Mouse (Mus musculus) inflammation-experienced regulatory T-cells, adult 6 months (primary cell): ENCODE data around the gene Greb1. TPM values are rescaled to one million over a fixed set of nuclear protein-coding genes. Genes with fewer than 3 reads are reported as not detected.
"Not testable (repeated sequence)": the region's sequence is repeated elsewhere in the genome, so short reads cannot be mapped to it uniquely, and the experiment has no call there.

Experiments used
- ATAC-seq: one replicate; pipeline ENCODE4 v1.8.0; 2017
- polyA plus RNA-seq, 3 experiments: library from polyadenylated mRNA; unstranded; fragments of 100-300 nt; shearing (Covaris generic); gene quantifications; one replicate each; pipeline ENCODE4 v1.2.1; 2017

Greb1 gene
- polyA plus RNA-seq, 3 experiments from 2014 or later, result 0.36 to 1.1 TPM; not detected in 1

GRCm38 (mm10) chr12:16760246-16760645 lies 40.4 kb downstream of the Greb1 start:
- ATAC-seq, result no peak

DNA sequence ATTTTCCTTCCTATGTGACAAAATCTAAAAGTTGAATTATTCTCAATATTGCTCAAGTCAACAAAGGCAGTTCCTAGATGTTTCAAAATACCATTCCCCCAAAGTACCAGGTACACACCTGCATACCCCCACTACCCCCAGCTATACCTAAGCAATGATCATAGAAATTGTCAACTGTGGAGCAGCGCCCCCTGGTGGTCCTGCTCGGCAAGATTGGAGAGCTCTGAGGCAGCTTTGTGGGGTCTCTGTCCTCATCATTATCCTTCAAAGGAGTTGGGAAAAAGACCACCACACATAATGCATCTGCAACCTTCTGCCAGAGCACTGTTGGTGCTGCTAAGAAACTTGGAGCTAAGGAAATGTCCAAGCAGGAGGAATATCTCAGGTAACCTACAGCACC lies 46.4 kb downstream of the Greb1 start:
- ATAC-seq, result no peak

DNA sequence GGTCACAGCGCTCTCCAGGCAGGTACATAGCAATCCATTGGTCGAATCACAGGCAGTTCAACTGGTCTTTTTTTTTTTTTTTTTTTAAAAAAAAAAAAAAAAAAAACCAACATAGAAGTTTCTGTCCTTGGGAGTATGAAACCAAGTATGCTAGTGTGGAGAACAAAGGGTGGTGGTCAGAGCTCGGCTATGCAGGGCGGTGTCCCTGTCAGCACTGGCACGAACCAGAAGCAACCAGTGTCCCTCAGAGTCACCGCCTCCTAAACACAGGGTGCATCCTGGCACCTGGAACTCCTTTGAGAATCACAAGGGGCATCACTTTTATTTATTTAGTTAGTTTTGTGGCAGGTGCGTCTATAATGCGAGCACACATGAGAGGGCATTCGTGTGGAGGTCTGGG lies 47.1 kb downstream of the Greb1 start:
- ATAC-seq, result no peak

DNA sequence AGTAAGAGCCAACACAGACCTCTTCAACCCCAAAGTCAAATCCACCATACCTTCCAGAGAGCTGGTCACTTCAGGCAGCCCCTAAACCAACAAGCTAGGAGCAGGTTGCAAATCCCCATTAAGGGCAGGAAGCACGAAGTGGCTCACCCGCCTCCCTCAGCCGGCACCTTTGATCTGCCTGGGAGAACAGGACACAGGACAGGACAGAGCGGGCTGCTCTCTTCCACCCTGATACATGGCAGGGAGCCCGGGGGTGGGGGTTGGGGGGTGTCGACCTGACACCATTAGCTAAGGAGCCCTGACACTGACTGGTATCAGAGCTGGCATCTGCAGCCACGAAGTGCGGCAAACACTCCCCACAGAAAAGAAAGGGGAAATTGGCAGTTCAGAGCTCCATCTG lies 47.6 kb downstream of the Greb1 start:
- ATAC-seq, result no peak

- ATAC-seq, result no peak
These were observed 48.3 kb downstream of the Greb1 start for GRCm38 (mm10) chr12:16752236-16752840.

DNA sequence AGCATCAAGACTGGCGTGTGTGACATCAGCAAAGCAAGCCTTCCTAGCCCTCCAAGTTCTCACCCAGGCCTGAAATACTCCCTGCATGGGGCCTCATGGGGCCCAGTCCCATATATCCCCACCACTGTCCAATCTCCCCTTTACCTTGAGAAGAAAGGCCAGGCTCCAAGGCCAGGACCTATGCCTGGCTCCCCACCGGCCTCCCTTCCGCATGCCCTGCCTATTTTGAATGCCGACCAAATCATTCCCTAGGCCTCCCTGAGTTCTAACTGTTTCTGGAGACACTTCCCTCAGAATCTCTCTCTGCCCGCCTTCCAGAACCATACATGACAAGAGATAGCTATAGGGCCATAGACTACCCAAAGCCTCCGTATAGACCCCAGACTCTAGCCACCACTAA lies 49.1 kb downstream of the Greb1 start:
- no peak for ATAC-seq

DNA sequence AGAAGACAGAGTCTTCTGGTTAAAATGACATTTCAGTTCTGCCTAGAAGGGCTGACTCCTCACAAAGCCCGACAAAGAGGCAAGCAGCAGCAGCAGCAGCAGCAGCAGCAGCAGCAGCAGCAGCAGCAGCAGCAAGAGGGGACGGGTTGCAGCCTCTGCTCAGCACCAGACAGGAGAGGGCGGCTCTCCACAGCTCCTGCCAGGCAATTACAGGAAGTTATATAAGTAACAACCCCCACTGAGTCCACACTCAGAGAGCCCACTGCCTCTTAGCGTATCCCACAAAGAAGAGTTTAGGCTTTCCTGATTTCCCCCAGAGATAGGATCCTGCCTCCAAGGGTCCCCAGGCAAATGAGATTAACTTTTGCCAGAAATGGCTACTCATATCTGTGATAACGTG lies 60.6 kb downstream of the Greb1 start:
- ATAC-seq, result no peak

DNA sequence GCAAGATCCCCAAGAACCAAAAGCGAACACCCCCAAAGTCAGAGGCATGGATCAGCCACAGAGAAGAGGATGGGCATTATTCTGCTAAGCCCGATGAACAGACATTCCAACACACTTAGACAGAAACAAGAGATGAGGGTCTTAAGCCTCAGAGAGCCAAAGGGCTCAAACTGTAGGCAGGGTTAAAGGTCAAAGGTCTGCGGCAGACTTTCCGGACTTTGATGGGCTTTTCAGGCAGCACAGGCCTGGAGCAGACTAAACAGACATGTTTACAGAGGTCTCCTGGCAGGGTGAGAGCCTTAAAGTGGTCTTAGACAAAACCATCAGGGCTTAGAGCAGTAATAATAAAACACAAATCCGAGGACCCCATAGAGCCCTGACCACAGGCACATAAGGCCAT lies 63.4 kb downstream of the Greb1 start:
- ATAC-seq, result no peak

DNA sequence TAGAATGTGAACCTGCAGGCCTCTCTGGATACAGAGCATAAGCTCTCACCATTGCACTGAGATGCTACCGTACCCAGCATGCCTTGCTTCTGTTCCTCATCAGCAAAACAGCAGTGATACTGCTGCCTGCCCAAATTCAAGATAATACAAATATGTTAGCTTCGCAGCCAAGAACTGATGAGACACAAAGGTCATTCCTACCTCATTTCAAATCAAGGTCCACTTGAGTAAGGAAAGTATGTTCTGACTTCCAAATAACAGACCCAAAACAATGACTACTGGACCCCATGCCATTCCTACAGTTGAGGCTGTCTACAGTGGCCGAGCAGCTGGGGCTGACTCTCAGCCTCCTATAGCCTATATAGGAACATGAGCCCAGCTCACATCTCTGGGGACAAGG lies 66.0 kb downstream of the Greb1 start:
- ATAC-seq, result no peak

GRCm38 (mm10) chr12:16734009-16734408 lies 66.7 kb downstream of the Greb1 start:
- no peak for ATAC-seq

DNA sequence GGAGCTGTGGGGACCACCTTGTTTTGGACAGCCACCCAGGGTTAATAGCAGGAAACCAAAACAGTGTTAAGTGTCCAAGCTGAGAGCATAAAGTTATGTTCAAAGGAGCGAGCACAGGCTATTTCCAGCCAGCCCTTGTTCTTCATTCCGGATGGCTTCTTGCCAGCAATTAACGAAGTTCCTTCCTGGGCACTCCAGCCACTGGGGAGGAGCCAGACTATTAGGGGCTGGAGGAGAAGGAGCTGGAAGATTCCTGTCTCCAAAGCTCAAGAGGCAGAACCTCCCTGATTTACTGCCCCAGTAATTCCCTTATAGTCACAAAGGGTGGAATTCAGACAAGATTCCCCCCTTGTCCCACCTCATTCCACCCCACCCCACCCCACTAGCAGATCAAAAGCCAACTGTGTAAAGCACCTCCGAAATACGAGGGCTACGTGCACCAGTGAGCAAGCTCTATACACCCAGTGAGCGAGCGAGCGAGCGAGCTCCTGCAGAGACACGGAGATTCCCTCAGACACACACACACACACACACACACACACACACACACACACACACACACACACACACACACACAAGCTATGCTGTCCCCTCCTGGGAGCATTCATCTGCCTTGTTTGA lies 69.5 kb downstream of the Greb1 start:
- no peak for ATAC-seq

- no peak for ATAC-seq
These were observed 70.5 kb downstream of the Greb1 start for GRCm38 (mm10) chr12:16730196-16730595.

GRCm38 (mm10) chr12:16728221-16728620 lies 72.5 kb downstream of the Greb1 start:
- ATAC-seq, result no peak

DNA sequence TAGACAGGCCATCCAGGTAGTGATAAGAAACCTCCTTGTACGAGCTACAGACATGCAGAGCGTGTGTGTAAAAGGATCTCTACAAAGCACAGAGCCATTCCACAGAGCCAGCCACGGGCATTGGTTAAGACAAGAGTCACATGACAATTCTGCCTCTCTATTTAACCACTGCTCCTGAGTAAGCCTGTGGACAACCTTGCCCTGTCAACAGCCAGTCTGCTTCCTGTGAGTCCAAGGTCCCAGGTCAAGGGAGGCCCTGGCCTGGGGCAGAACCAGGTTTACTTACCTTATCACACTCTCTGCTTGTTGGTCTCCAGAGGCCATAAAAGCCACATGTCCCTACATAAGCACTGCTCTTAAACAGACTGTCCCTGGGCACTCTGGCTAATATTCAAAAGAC lies 74.5 kb downstream of the Greb1 start:
- no peak for ATAC-seq

- no peak for ATAC-seq
These were observed 77.1 kb downstream of the Greb1 start for GRCm38 (mm10) chr12:16723601-16724000.

GRCm38 (mm10) chr12:16718660-16719315 lies 81.9 kb downstream of the Greb1 start:
- ATAC-seq, result peak; percentile 65

GRCm38 (mm10) chr12:16717653-16718052 lies 83.0 kb downstream of the Greb1 start:
- no peak for ATAC-seq

- no peak for ATAC-seq
These were observed 86.1 kb downstream of the Greb1 start for GRCm38 (mm10) chr12:16714616-16715015.

DNA sequence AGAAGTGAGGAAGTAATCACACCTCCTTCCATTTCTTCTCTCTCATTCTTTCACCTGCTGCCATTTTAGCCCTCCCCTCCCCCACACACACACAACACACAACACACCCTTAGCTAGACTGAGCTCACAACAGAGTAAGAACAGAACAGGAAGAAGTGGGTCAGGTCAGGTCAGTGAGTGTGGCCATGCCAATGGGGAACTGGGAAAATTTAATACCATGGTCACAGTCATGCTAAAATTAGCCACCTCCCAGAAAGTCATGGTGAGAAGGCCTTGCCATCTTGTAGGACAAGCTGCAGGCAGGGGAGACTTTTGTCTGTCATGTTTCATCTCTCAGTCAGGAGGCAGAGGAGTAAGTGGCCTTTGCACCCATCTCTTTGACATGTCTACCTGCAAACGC lies 102.0 kb downstream of the Greb1 start:
- ATAC-seq, result no peak

DNA sequence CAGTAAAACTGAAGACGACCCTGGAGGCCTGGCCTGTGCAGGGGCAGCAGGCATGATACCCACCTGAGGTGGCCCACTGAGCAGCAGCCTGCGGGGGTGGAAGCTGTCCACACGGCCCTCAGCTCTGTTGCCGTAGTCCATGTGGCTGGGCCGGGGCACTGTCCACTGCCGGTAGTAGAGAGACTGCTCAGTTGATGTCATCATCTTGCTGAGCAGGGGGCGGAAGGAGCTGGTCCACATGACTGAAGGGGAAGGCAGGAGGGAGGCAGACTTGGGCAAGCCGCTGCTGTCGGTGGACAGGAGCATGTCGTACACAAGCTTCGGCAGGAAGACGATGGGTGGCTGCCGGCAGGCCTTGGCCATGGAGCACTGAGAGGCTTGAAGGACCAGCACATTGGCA lies 104.5 kb downstream of the Greb1 start:
- no peak for ATAC-seq

DNA sequence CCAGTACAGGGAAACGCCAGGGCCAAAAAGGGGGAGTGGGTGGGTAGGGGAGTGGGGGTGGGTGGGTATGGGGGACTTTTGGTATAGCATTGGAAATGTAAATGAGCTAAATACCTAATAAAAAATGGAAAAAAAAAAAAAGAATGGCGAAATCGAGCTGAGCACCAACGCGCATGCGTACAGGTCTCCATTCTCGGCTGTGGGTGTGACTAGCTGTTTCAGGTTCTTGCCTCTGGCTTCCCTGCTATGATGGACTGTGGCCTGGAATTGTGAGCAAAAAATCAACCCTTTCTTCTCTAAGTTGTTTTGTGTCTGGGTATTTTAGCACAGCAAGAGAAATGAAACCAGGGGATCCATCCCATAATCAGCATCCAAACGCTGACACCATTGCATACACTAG lies 105.4 kb downstream of the Greb1 start:
- not testable (repeated sequence) for ATAC-seq

- no peak for ATAC-seq
These were observed 105.9 kb downstream of the Greb1 start for GRCm38 (mm10) chr12:16694783-16695182.

DNA sequence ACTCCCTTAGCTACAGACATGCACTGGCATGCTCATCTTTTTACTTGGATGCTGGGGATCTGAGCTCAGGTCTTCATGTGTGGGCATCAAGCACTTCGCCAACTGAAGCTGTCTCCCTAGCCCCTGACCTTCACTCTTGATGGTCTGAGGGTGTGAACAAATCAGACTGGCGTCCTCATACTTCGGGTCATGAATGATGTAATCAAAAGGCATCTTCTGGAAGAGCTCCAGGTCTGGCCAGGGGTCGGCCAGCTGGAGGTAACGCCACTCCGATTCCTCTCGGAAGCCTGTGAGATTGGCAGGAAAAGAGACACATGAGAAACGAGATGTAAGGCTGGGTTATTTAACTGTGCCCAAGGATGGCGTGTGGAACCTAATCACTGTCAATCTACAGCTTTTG lies 110.1 kb downstream of the Greb1 start:
- ATAC-seq, result no peak

GRCm38 (mm10) chr12:16672246-16672645 lies 128.4 kb downstream of the Greb1 start:
- ATAC-seq, result no peak
